Mouse (Mus musculus) kidney, adult 8-10 months (tissue): ENCODE results near the gene Gstm1.
"Not testable (repeated sequence)": the region's sequence is repeated elsewhere in the genome, so short reads cannot be mapped to it uniquely, and the experiment has no call there.

ENCODE experiments used
- DNase-seq, 2 experiments: peaks; one replicate each; pipeline ENCODE4 v3.0.0; 2022

Gene Gstm1

GRCm38 (mm10) chr3:108014098-108014973 lies 3.4 kb downstream of the Gstm1 start:
- peak in 1 of 2 experiments; percentile 19 for DNase-seq

- DNase-seq = peak; percentile 74
These were observed 4.4 kb downstream of the Gstm1 start for GRCm38 (mm10) chr3:108013331-108013871.

DNA sequence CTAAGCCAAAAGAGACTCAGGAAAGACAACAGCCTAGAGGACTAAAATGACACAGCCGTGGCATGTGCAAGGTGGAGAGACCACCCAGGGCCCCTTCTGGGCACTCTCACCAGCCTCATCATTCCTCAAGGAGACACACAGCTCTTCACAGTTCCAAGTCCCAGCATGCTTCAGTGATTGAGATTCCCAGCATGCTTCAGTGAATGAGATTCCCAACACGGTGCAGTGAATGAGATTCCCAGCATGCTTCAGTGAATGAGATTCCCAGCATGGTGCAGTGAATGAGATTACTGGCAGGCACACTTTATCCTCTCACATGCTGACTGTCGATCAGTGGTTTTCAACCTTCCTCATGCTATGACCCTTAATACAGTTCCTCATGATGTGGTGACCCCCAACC lies 6.2 kb downstream of the Gstm1 start:
- no peak for DNase-seq

GRCm38 (mm10) chr3:108010286-108010685 lies 7.5 kb downstream of the Gstm1 start:
- no peak for DNase-seq

DNA sequence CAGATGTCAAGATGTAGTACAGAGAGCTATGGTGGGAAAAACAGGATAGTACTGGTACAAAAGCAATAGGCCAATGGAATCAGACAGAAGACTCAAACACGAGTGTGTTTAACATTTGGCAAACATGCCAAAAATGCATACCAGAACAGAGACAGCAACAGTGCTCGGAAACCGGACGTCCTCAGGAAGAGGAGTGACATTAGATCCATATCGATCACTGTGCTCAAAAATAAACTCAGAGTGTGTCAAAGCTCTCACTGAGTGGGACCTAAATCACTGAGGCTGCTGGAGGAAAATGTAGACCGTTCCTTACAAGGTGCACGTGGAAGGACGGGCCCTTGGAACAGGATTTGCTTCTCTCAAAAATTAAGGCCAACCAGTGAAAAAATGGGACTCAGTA lies 15.8 kb downstream of the Gstm1 start:
- DNase-seq = no peak

DNA sequence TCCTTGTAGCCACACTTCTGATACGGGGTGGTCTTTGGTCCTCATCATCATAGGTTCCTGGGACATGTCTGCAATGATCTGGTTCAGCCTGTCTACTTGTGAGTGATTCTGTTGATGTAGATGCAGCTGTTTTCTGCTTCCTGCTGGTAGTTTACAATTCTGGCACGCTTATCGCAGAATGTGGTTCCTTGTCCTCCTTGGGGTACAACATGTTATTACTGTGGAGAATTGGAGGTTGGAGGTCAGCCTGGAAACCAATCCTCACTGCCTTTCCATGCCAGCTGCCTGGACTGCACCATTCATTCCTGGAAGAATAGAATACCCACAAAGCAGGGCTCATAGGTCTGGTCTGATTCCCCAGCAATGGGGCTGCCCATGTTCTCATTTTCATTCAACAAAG lies 18.3 kb downstream of the Gstm1 start:
- no peak for DNase-seq

- no peak for DNase-seq
These were observed 19.2 kb downstream of the Gstm1 start for GRCm38 (mm10) chr3:107998591-107998990.

DNA sequence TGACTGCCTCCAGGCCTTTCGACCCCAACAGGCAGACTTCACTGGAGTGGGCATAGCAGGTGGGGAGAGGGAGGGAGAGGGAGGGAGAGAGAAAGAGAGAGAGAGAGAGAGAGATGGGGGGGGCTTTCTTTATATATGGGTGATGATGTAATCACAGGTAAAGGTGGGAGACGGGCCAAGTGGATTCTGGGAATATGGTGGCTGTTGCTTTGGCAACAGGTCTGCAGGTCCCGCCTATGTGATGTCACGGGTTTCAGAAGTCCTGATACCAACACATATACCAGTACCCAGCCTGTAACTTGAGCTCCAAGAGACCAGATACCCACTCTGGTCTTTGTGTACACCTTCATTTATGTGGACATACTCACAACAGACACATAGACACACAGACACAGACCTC lies 21.2 kb downstream of the Gstm1 start:
- DNase-seq = no peak

- not testable (repeated sequence) for DNase-seq
These were observed 21.8 kb downstream of the Gstm1 start for GRCm38 (mm10) chr3:107995974-107996373.

- peak; percentile 63 to 74 for DNase-seq
These were observed 31.7 kb downstream of the Gstm1 start, which contains the start of gene Gstm2 for GRCm38 (mm10) chr3:107986041-107986562. Gene Gstm2, minus strand, starts transcription at chr3:107986453.

DNA sequence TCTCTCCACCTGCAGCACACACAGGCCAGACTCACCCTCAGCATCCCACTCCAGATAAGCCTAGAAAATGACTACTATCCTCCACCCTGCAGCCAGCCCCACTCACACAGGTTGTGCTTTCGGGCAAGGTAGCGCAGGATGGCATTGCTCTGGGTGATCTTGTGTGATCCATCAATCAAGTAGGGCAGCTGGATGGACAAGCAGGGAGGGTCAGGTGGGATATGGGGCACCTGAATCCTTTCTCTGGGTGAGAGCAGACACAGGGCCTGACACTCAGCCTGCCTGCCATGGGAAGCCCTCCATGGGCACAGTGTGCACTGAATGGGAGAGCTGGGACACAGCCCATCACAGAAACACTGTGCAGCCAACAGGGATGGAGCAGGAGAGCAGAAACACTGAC lies 32.6 kb downstream of the Gstm1 start:
- DNase-seq = not testable (repeated sequence)

DNA sequence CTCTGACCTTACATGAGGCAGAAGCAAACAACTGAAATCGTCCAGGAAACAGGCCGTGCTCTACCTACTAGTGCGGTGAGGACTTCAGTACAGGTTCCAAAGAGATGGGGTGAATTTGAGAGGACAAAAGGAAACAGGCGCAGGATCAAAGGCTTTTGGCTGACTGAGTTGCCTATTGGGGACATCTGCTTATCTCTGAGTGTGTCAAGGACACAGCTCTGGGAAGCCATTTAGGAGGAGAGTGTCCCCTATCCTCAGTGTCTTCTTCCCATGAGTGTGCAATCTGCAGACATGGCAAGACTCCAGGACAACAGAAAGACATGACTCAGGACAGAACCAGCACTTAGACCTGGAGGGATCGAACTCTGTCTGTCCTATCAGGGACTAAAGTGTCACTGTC lies 33.3 kb downstream of the Gstm1 start:
- no peak for DNase-seq

DNA sequence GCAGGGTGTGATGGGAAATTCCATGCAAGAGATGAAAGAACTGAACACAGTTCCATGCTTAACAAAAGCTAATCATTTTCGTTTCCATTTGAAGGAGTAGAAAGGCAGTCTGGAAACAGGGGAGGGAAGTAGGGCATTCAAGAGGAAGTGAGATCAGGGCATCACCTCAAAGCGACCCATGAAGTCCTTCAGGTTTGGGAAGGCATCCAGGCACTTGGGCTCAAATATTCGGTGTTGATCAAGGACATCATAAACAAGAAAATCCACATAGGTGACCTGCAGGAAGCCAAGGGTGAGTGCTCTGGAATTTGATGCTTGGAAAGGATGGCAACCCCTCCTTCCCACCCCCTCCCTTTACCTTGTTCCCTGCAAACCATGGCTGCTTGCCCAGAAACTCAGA lies 34.0 kb downstream of the Gstm1 start:
- peak in 1 of 2 experiments; percentile 28 for DNase-seq

- no peak for DNase-seq
These were observed 35.0 kb downstream of the Gstm1 start for GRCm38 (mm10) chr3:107982726-107983125.

GRCm38 (mm10) chr3:107981261-107981660 lies 36.5 kb downstream of the Gstm1 start:
- no peak for DNase-seq

GRCm38 (mm10) chr3:107977691-107978090 lies 40.1 kb downstream of the Gstm1 start:
- DNase-seq = no peak

GRCm38 (mm10) chr3:107974237-107974636 lies 43.5 kb downstream of the Gstm1 start:
- no peak for DNase-seq

- DNase-seq = no peak
These were observed 45.7 kb downstream of the Gstm1 start for GRCm38 (mm10) chr3:107972070-107972469.

GRCm38 (mm10) chr3:107971101-107971500 lies 46.7 kb downstream of the Gstm1 start:
- DNase-seq = not testable (repeated sequence)

DNA sequence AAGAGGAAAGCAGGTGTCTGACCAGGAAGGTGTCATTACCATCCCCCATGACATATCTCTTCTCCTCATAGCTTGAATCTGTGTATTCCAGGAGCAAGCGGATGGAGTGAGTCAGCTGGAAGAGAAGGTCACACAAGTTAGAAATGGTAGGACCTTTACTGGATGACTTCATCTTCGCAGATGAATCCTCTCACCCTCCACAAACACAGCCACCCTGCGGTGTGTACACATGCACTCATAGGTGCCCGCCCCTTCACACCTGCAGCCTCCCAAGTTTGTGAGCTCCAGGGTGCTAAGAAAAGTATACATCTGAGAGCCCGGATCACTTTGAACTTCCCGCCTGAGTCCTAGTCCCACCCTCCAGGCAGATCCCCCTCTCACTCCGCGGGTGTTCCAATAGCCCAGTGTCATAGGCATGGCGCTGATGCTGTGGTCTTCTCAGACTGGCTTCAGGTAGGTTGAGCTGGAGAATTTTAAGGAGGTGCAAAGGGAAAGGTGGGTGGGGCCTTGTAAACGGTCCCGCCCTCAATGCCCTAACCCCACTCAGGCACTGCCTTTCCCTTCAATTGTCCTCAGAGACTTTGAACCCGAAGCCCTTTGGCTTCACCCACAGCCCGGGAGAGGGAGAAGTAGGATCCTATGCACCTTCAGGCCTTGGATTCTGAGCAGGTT lies 48.9 kb downstream of the Gstm1 start, which contains the start of gene Gstm3:
Gene Gstm3 (minus strand): TSS at position 560 of the 672 bp plus-strand sequence.
- DNase-seq = no peak

DNA sequence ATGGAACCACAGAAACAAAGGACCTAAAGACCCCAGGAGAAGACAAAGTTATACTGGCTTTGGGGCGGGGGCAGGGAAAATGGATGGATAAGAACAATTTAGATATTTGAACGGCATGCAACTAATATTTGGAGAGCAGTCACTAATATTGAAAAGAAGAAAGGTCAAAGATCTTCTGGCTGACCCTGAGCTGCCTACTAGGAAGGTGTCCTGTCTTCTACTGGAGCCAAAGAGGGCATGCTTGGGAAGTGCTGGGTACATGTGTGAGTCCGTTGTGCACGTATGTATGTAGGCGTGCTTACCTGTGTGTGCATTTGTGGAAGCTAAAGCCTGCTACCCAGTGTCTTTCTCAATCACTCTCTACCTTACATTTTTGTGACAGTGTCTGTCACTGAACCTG lies 51.1 kb downstream of the Gstm1 start:
- DNase-seq = no peak

DNA sequence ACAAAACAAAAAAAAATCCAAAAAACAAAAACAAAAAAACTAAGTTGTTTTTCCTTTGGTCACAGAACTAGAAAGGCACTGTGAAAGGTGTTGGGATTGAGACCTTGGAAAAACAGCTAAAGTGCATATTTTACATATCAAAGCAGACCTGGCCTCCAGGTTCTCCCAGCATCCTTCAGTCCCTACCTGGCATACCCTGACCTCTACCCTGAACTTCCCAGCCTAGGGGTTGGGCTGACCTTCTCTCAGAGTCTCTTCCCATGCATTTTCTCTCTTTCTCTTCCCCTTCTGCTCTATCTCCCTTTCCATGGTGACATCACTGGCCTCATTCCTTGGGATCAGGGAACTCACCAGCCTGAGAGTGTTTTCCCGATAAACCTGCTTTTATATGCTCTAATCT lies 52.2 kb downstream of the Gstm1 start:
- no peak for DNase-seq

- DNase-seq = no peak
These were observed 53.0 kb downstream of the Gstm1 start for GRCm38 (mm10) chr3:107964656-107965308.
